Mouse (Mus musculus) C2C12 (cell line): ENCODE data around the gene Sec31a.

Experiments
- CTCF ChIP-seq: IDR thresholded peaks from one replicate; pipeline ENCODE4 v1.5.1; 2011; ENCODE audit not compliant: control insufficient read depth, insufficient read depth, insufficient read length
- FOSL1 ChIP-seq: IDR thresholded peaks from one replicate; pipeline ENCODE4 v1.8.0; 2011; ENCODE audit warnings: mild to moderate bottlenecking, low read length; ENCODE audit not compliant: poor library complexity, insufficient read depth, severe bottlenecking
- MAX ChIP-seq: IDR thresholded peaks from one replicate; pipeline ENCODE4 v1.6.1; 2011; ENCODE audit warnings: mild to moderate bottlenecking, control low read depth
- MYOD1 ChIP-seq: IDR thresholded peaks from one replicate; pipeline ENCODE4 v1.6.1; 2011; ENCODE audit warnings: low read depth; ENCODE audit not compliant: control insufficient read depth, insufficient read length
- MYOG ChIP-seq: IDR thresholded peaks from one replicate; pipeline ENCODE4 v1.6.1; 2011; ENCODE audit not compliant: control insufficient read depth, insufficient read length; ENCODE audit errors: extremely low read depth

- TF ChIP-seq MAX: no peak
- TF ChIP-seq MYOG: no peak
- TF ChIP-seq CTCF: no peak
- no peak for TF ChIP-seq FOSL1
- no peak for TF ChIP-seq MYOD1
Observed at GRCm38 (mm10) chr5:100377376-100377775, 38.7 kb downstream of the Sec31a start.
